Mouse (Mus musculus) heart, postnatal 4 days (tissue): ENCODE results near the gene Nrn1l. TPM values are rescaled to one million over a fixed set of nuclear protein-coding genes. Genes with fewer than 3 reads are reported as not detected.
A peak's percentile ranks its signal among the peaks of the same experiment; 100 is the strongest.

Experiments used
- DNase-seq: peaks from one replicate; pipeline ENCODE4 v3.0.0; 2021
- total RNA-seq, 2 experiments: library from RNA; stranded (reverse); gene quantifications; 2 replicates each; pipeline ENCODE4 v1.2.3; 2021

The Nrn1l gene
- total RNA-seq, 2 experiments from 2014 or later, result not detected

DNA sequence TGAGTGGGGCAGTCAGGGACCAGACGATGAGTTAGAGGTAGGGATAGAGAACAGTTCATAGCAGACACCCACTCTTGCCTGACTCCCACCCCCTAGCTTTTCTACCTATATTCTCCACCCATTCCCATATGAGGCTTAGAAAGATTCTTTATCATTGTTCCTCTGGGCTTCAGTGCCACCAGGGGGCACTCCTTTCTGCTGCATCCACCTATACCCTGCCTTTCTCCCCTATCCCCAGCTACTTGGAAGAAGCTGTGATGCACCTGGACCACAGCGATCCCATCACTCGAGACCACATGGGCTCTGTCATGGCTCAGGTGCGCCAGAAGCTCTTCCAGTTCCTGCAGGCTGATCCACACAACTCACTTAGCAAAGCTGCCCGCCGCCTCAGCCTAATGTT is 935 bp upstream of the Nrn1l start:
- DNase-seq, result no peak

DNA sequence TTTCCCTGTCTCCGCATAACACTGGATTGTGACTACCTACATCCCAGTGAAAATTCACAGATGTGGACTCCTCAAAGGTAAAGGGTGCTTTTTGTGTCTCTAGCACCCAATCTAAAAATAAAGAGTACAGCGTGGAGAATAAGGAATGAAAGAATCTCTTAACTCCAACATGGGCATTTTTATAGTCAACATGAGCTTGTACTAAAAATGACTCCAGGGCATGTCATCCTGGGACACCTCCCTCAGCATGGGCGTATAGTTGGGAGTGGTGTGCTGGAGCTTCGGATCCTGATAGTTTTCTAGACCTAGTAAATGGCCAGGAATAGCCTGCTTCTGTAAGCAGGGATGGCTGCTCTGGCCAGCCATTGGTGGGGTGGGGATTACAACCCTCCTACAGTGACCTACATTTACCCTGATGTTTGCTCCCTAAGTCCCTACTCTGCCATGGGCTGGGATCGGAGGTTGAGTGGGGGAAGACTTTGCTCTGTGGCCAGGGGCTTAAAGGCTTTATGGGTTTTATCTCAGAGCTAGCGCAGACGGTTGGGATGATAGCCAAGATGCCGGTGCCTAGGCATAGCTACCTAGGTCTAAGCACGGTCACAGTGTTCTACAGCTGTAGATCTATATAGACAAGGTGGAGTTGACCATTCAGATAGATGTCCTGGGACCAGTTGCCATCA is 4.6 kb downstream of the Nrn1l start:
- DNase-seq, result no peak

DNA sequence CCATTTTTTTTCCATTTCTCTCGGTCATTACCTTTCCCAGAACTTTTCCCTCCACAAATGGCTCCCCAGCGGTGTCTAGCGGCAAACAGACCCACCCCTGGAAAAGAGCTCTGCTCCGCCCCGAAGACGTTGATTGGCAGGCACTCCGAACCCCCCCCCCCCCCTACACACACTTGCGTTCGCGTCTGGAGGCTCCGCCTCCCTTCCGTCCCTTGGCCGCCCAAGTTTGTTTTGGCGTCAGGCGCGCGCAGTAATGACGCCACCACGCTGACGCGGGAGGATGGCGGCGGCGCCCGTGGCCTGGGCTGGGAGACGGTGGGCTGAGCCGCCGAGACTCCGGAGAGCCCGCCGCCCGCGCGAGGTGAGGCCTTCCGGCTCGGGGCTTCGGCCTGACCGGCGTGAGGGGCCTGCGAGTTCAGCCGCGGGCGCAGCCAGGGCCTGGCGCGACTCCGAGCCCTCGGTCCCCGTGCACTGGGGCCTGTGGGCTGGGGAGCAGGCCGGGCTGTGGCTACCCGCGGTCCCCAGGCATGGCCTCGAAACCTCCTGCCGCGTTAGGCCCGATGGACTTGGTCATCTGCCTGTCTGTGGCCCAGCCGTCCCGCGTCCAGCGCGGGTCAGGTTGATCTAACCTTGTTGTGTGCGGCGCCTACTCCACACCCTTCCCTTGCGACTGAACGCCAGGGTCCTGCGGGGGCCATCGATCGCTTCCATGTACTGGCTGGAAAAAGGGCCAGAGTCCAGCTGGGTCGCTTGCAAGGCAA is 7.0 kb downstream of the Nrn1l start, which contains the start of gene Pskh1:
TSS of gene Pskh1 (plus strand) at position 262 of the 761 bp plus-strand sequence.
- peak; percentile 95 for DNase-seq

DNA sequence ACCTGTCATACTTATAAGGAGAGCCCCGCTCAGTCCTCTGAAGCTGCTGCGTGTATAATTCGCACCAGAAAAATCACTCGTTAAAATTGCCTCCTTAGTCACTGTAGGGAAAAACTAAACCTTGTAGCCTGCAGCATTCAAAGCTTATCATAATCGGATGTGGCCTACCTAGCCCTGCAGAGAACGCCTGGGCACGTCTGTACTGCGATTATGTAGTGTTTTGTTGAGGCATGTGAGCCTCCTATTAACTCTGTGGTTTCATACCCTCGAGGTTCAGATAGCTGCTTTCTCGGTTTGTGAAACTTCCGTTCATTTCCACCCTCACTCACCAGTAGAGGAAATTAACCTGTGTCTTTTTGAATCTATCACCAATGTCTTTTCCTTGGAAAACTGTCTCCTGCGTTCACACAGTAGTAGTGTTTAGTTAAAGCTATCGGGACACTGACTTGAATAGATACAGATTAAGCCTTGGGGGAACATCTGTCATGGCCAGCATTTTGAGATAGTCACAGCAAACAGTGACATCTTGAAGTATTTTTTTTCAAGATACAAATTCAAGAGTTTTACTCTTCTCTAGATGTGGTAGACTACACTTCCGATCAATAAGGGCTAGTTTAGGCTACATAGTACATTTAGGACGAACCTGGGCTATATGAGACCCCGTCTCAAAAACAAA is 7.7 kb downstream of the Nrn1l start:
- no peak for DNase-seq

DNA sequence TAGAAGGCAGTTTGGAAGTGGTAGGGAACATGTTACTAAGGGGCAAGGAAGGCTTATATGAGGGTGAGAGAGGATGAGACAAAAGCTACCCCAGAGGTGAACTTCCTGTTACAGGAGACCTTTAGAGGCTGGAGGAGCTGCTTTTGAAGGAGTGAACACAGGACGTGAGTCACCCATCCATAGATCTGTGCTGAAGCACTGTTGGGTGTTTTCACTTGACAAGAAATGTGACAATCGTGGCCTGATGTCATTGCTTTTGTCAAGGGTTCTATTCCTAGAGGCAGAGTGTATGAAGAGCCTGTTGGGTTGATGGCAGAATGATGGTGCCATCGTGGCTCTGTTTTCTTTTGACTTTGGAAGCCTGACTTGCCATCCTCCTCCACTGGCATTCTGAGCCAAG is 26.0 kb downstream of the Nrn1l start:
- no peak for DNase-seq

DNA sequence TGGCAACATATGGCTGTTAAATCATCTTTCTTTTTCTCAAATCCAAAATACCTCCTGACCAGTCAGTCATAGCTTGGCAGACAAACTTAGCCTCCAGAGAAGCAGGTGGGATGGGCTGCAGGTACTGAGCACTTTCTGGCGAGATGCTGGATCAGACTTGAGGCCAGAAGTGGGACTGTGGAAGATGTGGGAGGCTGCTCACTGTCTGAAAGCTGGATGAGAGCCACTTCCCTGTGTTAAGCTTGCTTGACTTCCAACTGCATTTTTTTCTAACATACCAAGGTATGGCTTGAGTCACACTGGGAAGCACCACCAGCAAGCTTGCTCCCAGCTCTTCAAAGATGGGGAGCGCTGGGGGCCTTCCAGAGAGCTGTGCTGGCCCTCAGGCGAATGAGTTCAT is 31.8 kb downstream of the Nrn1l start:
- DNase-seq, result no peak

DNA sequence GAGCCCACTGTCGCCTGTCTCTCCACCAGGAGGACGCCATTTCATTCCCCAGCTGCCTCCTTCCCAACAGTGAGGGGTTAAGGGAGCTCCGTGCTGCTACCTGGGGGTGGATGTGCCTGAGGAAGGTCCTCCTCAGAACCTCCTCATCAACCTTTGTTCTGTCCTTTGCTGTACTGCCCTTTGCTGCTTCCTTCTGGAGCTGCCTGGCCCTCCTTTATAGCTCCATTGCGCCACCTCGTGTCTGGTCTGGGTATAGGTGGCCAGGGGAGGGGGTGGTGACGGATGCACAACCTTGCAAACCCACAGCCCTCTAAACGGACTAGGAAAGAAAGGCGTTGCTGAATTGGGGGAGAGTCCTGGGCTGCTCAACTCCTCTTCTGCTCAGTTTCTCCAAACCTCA is 37.2 kb downstream of the Nrn1l start:
- DNase-seq, result peak; percentile 94

DNA sequence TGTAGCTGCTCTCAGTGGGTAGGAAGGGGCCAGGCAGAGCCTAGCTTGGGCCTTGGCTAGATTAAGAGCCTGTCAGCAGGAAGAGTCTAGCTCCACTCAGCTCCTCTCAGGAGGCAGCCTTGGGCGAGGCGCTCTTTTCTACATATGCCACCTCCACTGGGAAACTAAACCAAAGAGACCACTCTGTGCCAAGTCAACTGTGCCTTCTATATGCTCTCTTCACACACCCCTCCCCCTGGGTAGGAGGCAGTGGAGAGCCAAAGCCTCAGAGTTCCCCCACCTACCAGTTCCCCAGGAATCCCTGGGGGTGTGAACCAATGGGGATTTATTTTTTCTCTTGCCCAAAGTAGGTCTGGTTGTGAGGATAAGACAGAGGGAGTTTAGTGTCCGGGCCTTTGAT is 37.9 kb downstream of the Nrn1l start:
- no peak for DNase-seq

DNA sequence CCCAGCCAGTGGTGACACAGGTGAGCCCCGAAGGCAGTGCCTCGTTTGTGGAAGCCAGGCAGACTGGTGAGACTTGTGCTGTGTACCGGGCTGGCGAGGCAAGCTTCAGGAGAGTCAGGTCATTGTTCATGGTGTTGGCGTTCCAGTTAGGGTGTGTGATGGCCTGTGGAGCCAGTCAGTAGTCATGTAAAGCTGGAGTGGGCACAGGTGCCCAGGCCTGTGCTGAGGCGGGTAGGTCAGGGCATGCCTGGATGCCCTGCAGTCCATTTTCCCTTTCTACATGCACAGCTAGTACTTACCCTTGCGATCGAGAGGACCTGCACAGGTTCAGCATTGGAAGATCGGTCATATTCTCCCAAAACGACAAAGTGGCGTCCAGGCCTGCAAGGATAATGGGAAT is 39.2 kb downstream of the Nrn1l start:
- no peak for DNase-seq

DNA sequence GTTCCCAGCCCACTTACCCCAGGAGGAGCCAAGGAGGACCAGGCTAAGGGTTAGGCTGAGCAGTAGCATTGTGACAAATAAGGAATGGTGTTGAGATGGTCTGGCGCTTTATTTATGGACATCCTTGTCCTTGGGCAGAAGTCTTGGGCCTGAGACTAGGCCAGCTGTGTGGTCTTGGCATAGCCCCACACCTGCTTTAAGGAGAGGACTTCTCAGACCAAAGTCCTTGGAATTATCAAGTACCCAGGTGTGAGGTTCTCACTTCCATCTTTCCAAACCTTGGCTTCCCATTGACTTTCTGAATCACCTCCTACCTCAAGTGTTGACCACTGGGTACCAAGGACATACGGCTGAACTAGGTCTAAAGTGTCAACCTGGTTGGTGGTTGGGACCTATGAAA is 40.4 kb downstream of the Nrn1l start, which contains the start of gene Ctrl:
TSS of gene Ctrl (minus strand) at position 101 of the 400 bp plus-strand sequence.
- DNase-seq, result no peak

DNA sequence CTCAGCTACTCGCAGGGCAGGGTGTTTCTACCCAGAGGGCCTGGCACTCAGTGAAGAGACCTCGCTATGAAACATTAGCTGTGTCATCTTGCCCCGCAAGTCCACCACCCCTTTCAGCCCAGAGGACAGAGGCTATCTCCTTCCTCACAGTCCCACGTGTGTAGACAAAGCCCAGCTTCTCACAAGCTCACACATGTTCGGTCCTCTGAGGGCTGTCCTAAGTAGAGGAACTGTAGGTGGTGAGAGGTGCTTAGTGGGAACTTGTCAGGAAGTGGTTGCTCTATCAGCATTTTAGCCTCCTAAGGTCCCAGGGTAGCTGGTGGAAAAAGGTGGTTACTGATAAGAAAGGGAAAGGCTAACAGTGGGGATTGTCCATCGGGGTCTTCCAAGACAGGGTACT is 41.7 kb downstream of the Nrn1l start:
- DNase-seq, result no peak

DNA sequence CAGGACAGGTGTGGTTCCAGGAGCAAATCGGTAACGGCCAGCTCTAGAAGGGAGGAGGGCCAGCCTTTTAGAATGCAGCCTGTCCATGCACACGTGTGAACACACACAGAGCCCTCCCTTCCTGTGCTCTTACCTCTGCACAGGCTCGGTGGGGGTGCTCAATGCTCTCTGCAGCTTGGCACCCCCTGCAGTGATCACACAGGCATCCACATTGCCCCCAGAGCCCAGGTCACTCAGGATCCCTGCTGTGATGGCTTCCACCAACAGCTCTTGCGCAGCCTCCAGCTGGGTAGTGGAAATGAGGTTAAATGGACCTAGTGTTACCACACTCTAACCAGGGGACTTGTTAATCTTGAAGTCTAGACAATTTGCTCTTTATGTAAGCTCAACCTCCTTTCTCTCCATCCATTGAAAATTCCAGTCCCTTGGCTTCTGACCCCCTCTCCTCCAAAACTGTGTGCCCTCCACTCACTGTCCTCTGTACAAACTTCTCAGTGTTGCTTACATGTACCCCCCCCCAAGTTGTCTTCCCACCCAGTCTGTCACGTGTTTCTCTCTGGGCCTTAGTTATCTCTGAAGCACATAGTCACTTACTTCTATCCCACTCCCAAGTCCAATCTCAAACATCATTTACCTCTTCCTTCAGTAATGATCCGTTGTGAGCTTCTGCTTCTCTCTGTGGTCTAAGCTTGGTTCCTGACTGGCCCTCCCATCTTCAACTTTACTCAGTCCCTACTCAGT is 42.7 kb downstream of the Nrn1l start:
- DNase-seq, result no peak

DNA sequence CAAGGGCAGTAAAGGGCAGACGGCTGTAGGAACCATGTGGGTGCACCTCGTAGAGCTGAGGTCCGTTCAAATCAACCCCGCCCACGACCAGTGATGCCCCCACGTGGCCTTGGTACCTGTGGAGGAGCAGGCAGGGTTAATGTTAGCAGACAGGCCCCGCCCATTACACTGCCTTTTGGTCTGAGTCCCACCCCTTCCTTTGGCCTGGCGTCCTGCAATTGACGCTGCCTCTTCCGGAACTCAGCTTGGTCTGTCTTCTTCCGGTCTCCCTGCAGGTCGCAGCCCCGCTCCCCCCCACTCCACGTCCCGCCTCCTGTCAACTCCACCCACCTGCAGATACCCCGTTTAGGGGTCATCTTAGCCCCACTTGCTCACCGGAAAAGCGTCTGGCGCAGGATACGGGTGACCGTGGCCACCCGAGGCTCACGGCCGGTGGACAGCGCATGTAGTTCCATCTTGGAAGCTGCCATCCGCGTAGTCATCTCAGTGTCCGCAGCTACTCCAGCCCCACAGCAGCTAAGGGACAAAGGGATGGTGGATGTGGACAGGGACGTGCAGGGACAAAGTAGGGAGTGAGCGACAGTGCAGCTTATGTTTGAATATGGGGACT is 43.6 kb downstream of the Nrn1l start:
- DNase-seq, result peak; percentile 88

DNA sequence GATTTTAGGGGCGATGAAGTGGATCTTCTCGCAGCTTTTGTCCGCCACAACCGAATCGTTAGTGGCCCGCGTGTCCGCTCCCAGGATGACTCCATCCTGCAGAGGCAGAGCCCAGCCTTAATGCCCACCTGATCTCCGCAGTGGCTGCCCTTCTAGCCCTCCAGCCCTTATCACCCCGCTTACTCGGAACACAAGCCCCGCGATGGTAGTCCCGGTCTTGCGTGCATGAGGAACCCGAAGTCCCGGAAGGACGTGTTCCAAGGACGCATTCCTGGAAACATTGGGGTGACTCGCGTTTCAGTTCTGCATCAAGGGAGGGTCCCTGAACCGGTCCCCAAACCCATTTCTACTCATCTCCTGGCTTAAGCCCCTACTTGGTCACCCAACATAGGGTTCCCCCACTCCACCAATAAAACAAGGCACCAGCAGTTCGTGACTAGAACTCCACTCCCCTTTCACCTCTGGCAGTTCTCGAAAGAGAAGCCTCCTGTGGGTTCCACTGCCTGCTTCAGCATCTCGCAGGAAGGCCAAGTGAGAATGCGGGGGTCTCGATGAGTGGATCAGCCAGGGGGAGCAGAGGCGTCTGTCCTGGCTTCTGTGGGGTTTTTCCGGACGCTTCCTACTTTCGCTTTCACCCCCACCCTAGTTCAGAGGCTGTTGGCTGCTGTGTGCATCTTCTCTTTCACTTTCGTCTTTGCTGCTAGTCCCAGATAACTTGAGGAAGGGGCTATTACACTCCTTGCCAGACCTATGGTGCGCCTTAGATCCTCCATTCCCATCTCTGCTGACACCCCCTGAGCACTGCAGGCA is 44.3 kb downstream of the Nrn1l start:
- DNase-seq, result peak; percentile 53

DNA sequence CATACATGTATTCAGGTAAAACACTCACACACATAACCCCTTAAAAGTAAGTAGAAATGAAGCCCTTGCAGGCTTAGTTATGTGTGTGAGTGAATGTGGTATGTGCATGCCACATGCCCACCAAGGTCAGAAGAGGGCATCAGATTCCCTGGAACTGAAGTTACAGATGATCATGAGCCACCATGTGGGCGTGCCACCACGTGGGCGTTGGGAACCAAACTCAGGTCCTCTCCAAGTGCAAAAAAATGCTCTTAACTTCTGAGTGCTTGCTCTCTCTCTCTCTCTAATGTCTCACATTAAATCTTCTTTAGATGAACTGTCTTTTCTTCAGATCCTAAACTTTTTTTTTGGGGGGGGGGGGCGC is 44.9 kb downstream of the Nrn1l start, which contains the start of gene Psmb10:
TSS of gene Psmb10 (minus strand) at position 139 of the 364 bp plus-strand sequence.
- peak; percentile 42 for DNase-seq

DNA sequence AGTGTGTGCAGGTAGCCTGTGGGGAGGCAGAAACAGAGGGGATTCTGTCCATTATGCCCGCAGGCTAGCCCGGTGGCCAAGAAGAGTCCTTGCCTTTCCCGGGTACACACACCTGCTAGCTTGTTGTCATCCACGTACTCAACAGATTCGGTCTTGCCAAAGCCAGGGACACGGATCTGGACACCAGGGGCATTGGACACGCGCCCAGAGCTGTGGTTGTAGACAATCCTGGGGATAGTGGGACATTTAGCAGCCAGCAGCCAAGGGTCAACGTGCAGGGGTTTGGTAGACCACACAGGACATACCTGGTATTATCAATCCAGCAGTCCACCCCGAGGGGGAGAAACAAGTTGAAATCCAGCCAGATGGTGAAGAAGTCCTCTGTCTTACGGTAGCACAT is 48.7 kb downstream of the Nrn1l start:
- DNase-seq, result no peak

DNA sequence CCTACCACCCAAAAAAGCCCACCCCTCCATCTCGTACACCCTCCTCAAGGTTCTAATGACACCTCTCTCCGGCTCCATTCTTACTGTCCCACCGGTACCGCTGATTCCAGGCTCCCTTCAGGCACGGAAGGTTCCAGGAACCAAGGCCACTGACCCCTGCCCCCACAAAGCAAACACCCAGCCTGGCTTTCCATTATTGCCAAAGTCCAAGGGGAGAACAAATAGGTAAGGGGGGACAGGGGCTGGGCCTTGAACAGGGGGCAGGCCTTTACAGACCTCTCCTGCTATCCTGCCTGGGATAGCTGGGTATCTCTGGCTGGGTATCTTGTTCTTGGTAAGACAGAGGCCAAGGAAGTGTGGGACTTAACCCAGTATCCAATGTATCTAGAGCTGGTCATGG is 49.2 kb downstream of the Nrn1l start:
- no peak for DNase-seq

DNA sequence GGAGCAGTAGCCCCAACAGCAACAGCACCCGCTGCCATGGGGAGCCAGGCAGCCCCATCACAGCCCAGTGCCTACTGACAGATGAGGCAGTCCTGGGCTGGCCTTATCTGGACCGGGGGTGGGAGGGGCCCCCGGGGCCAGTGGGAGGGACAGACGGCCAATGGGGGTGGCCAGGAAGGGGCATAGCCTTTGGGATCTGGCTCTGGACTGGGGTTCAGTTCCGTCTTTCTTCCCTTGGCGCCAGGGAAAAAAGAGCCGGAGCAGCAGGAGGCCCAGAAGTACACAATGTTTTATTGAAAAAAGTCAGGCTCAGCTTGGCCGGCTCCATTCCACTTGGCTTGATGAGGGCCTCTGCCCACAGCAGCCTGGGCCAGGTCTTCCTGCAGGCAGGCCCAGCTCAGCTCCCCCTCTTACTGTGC is 50.0 kb downstream of the Nrn1l start, which contains the start of gene Lcat:
TSS of gene Lcat (minus strand) at position 62 of the 419 bp plus-strand sequence.
- DNase-seq, result no peak
